Mouse (Mus musculus) forebrain, postnatal 0 days (tissue): Measurements from ENCODE around the gene Krt80. TPM values are rescaled to one million over a fixed set of nuclear protein-coding genes. Genes with fewer than 3 reads are reported as not detected.

Source experiments
- ATAC-seq: fragments of 200-750 bp; cut with Nextera tagmentation; 2 replicates; pipeline ENCODE4 v1.8.0; 2017; ENCODE audit warnings: mild to moderate bottlenecking, moderate library complexity
- DNase-seq: peaks from one replicate; pipeline ENCODE4 v3.0.0-alpha.2; 2015
- H3K27ac ChIP-seq: fragments of 300-500 bp; sonication (generic); 2 replicates; pipeline ENCODE4 v1.5.1; 2014; ENCODE audit warnings: low read depth, mild to moderate bottlenecking, antibody characterized with exemption, low read length, moderate library complexity, mixed read lengths
- H3K27me3 ChIP-seq: fragments of 300-500 bp; sonication (generic); 2 replicates; pipeline ENCODE4 v1.6.1; 2014; ENCODE audit warnings: mild to moderate bottlenecking, low read length, mixed read lengths; ENCODE audit not compliant: insufficient read depth
- H3K36me3 ChIP-seq: fragments of 300-500 bp; sonication (generic); 2 replicates; pipeline ENCODE4 v1.6.1; 2014; ENCODE audit warnings: mild to moderate bottlenecking, moderate library complexity; ENCODE audit not compliant: insufficient read depth
- H3K4me1 ChIP-seq: fragments of 300-500 bp; sonication (generic); 2 replicates; pipeline ENCODE4 v1.6.1; 2014; ENCODE audit warnings: antibody characterized with exemption; ENCODE audit not compliant: insufficient read depth
- H3K4me2 ChIP-seq: fragments of 300-500 bp; sonication (generic); 2 replicates; pipeline ENCODE4 v1.6.1; 2014; ENCODE audit warnings: low read depth, mild to moderate bottlenecking, moderate library complexity
- H3K4me3 ChIP-seq: fragments of 300-500 bp; sonication (generic); 2 replicates; pipeline ENCODE4 v1.5.1; 2014; ENCODE audit warnings: low read depth, low read length, mixed read lengths
- H3K9ac ChIP-seq: fragments of 300-500 bp; sonication (generic); 2 replicates; pipeline ENCODE4 v1.6.1; 2014; ENCODE audit warnings: mild to moderate bottlenecking
- H3K9me3 ChIP-seq: fragments of 300-500 bp; sonication (generic); 2 replicates; pipeline ENCODE4 v1.6.1; 2016; ENCODE audit warnings: low read length
- CTCF ChIP-seq: sonication (generic); IDR thresholded peaks from 2 replicates; pipeline ENCODE4 v1.5.1; 2016; ENCODE audit warnings: antibody characterized with exemption, control low read depth, low read depth
- WGBS: fragments of 180-500 bp; shearing (Covaris S2); extraction: QIAGEN DNeasy Blood & Tissue Kit; methylation state at CpG from one replicate; pipeline ENCODE4 v1.1.7; 2014; 5-methylcytosine and 5-hydroxymethylcytosine counted together
- polyA plus RNA-seq: library from polyadenylated mRNA; unstranded; fragments of >200 nt; fragmentation: Nextera tagmentation; extraction: Ambion mirVana; gene quantifications from 2 replicates; pipeline ENCODE4 v1.2.1, GENCODE M21; 2015
- total RNA-seq: library from RNA; depleted of rRNA; stranded (reverse); fragments of >200 nt; gene quantifications from 2 replicates; pipeline ENCODE4 v1.2.3, GENCODE M21; 2014

The Krt80 gene
- total and polyA plus RNA-seq, 2 experiments from 2014 or later = 0.16 to 0.29 TPM

GRCm38 (mm10) chr15:101388034-101388541 lies 18.1 kb upstream of the Krt80 start:
- TF ChIP-seq CTCF = peak; percentile 33; the same call in 1 of the 2 replicates
- H3K4me3 ChIP-seq = no peak overlapping the region
- H3K27ac ChIP-seq = no peak overlapping the region
- WGBS = 71% methylated on average over 5 of the region's 5 CpGs
- H3K9ac ChIP-seq = no peak overlapping the region
- no peak for DNase-seq
- H3K27me3 ChIP-seq = no peaks in the 10 kb centered on the region
- no peaks in the 10 kb centered on the region for H3K36me3 ChIP-seq
- no peak overlapping the region for H3K4me2 ChIP-seq
- H3K9me3 ChIP-seq = no peaks in the 10 kb centered on the region
- ATAC-seq = no peak
- H3K4me1 ChIP-seq = no peaks in the 10 kb centered on the region

GRCm38 (mm10) chr15:101387176-101387575 lies 17.2 kb upstream of the Krt80 start:
- Histone ChIP-seq H3K9me3 (no peaks in the 10 kb centered on the region), H3K27ac (no peak overlapping the region), H3K4me2 (no peak overlapping the region), H3K4me3 (no peak overlapping the region), H3K9ac (no peak overlapping the region), H3K4me1 (no peaks in the 10 kb centered on the region), H3K36me3 (no peaks in the 10 kb centered on the region), H3K27me3 (no peaks in the 10 kb centered on the region)
- ATAC-seq (no peak), DNase-seq (no peak)
- WGBS = 66% methylated on average over 3 of the region's 3 CpGs
- TF ChIP-seq CTCF = peak; percentile 46

GRCm38 (mm10) chr15:101385064-101385463 lies 15.1 kb upstream of the Krt80 start:
- WGBS = 81% methylated on average over 6 of the region's 6 CpGs
- Histone ChIP-seq H3K4me2 (no peak overlapping the region), H3K27me3 (no peaks in the 10 kb centered on the region), H3K27ac (no peak overlapping the region), H3K4me1 (no peaks in the 10 kb centered on the region), H3K9me3 (no peaks in the 10 kb centered on the region), H3K4me3 (no peak overlapping the region), H3K36me3 (no peaks in the 10 kb centered on the region), H3K9ac (no peak overlapping the region)
- ATAC-seq = no peak
- DNase-seq = no peak
- no peak for TF ChIP-seq CTCF

GRCm38 (mm10) chr15:101384610-101385009 lies 14.6 kb upstream of the Krt80 start:
- H3K9ac ChIP-seq = no peak overlapping the region
- DNase-seq (no peak), ATAC-seq (no peak)
- 74% methylated on average over 7 of the region's 7 CpGs for WGBS
- no peak overlapping the region for H3K4me2 ChIP-seq
- H3K9me3 ChIP-seq = no peaks in the 10 kb centered on the region
- no peaks in the 10 kb centered on the region for H3K27me3 ChIP-seq
- no peaks in the 10 kb centered on the region for H3K36me3 ChIP-seq
- no peak for TF ChIP-seq CTCF
- no peak overlapping the region for H3K4me3 ChIP-seq
- H3K4me1 ChIP-seq = no peaks in the 10 kb centered on the region
- no peak overlapping the region for H3K27ac ChIP-seq

GRCm38 (mm10) chr15:101382811-101383210 lies 12.8 kb upstream of the Krt80 start:
- WGBS = 83% methylated on average over 11 of the region's 11 CpGs
- Histone ChIP-seq H3K27ac (no peak overlapping the region), H3K4me3 (no peak overlapping the region), H3K4me2 (no peak overlapping the region), H3K9me3 (no peaks in the 10 kb centered on the region), H3K27me3 (no peaks in the 10 kb centered on the region), H3K36me3 (no peaks in the 10 kb centered on the region), H3K9ac (no peak overlapping the region), H3K4me1 (no peaks in the 10 kb centered on the region)
- ATAC-seq (no peak), DNase-seq (no peak)
- TF ChIP-seq CTCF = no peak

GRCm38 (mm10) chr15:101381758-101382157 lies 11.8 kb upstream of the Krt80 start:
- no peak overlapping the region for H3K27ac ChIP-seq
- TF ChIP-seq CTCF = no peak
- H3K9me3 ChIP-seq = no peaks in the 10 kb centered on the region
- DNase-seq (no peak), ATAC-seq (no peak)
- H3K9ac ChIP-seq = no peak overlapping the region
- no peaks in the 10 kb centered on the region for H3K27me3 ChIP-seq
- H3K4me3 ChIP-seq = no peak overlapping the region
- no peaks in the 10 kb centered on the region for H3K4me1 ChIP-seq
- 69% methylated on average over 9 of the region's 9 CpGs for WGBS
- no peak overlapping the region for H3K4me2 ChIP-seq
- H3K36me3 ChIP-seq = no peaks in the 10 kb centered on the region

- no peak overlapping the region for H3K9ac ChIP-seq
- H3K4me2 ChIP-seq = no peak overlapping the region
- H3K4me1 ChIP-seq = 0 out of 2 replicates have a peak, but pooled peaks cover 4% of the 10 kb centered on the region
- no peak for DNase-seq
- no peaks in the 10 kb centered on the region for H3K27me3 ChIP-seq
- H3K4me3 ChIP-seq = no peak overlapping the region
- H3K9me3 ChIP-seq = no peaks in the 10 kb centered on the region
- WGBS = 49% methylated on average over 5 of the region's 5 CpGs
- H3K36me3 ChIP-seq = no peaks in the 10 kb centered on the region
- no peak for TF ChIP-seq CTCF
- H3K27ac ChIP-seq = no peak overlapping the region
- ATAC-seq = no peak
These were observed 8.7 kb upstream of the Krt80 start for GRCm38 (mm10) chr15:101378646-101379045.

- ATAC-seq (no peak), DNase-seq (no peak)
- Histone ChIP-seq H3K4me1 (0 out of 2 replicates have a peak, but pooled peaks cover 4% of the 10 kb centered on the region), H3K27me3 (no peaks in the 10 kb centered on the region), H3K9ac (no peak overlapping the region), H3K36me3 (no peaks in the 10 kb centered on the region), H3K9me3 (no peaks in the 10 kb centered on the region), H3K4me3 (no peak overlapping the region), H3K4me2 (no peak overlapping the region), H3K27ac (no peak overlapping the region)
- TF ChIP-seq CTCF = no peak
- 68% methylated on average over 5 of the region's 5 CpGs for WGBS
These were observed 6.8 kb upstream of the Krt80 start for GRCm38 (mm10) chr15:101376776-101377061.
